Mouse (Mus musculus): Measurements from ENCODE around the gene Maz.

Maz gene

GRCm38 (mm10) chr7:127021563-127022527 is 5.0 kb downstream of the Maz start:
- no peak for DNase-seq (ENCODE audit: low read depth, low spot score)

DNA sequence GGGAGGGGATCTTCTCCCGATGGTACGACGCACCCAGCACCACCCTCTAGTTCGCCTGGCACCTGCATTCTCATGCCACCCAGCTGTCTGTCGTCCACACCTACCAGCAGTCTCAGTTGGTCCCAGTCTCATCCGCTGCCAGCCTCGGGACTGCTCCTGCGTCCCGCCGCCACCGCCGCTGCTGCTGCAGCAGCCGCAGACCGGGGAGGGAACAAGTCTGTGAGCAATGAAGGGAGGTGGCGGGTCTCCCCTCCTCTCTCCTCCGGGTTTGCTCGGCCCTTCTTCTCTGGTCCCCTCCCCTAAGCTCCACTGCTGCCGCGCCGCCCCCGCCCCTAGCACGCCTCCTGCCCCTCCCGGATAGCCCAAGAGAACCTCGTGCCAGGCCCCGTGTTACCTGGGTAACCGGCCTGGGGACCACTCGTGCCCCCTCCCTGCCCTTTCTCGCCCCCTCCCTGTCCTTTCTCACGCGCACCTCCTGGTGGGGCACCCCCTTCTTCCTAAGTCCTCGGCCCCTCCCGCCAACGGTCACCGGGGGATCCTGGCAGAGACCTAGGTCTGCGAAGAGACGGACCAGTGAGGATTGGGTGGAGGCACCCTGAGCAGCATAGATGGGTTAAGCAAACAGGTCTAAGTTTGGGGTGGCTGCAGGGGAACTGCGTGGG is 5.8 kb downstream of the Maz start, which contains the start of the genes Gm42742 and Prrt2:
Gene Gm42742, minus strand, starts transcription at position 197 of the 662 bp plus-strand sequence.
Gene Prrt2, minus strand, starts transcription at position 311 of the 662 bp plus-strand sequence.
- peak; percentile 45 for DNase-seq (ENCODE audit: low read depth, low spot score)

DNA sequence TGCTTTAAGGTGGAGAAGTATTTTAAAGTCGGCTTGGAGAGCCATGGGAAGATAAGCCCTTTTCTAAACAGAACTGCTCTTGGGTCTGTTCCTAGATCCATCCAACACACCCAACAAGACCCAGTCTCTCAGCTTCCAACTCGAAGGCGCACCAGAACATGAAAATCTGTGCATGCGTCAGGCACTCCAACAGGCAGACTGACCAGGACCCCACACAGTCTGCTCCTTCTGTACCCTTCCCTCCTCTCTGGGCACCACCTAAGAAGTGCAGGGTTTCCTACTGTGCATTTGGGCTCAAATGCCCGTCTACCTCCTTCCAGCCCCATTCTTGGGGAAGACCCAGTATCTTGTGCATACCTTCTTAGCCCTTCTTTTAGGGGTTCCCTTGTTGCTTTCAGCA is 6.3 kb downstream of the Maz start:
- DNase-seq (ENCODE audit: low read depth, low spot score), result no peak

DNA sequence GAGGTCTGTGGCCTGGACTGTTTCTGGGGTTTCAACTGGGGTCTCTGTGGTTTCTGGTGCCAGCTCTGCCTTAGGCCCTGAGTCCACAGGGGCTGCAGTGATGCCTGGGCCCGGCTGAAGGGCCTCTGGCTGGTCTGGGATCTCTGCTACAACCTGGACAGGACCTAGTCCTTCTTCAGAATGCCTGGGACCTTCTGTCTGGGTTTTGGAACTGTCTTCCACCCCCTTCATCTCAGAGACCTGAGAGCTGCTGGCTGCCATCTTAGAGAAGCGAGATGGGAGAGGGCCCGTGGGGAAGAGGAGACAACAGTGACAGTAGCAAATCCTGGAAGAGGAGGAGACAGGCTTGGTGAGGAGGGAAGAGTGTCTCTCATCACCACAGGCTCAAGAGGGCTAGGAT is 6.8 kb downstream of the Maz start:
- no peak for DNase-seq (ENCODE audit: low read depth, low spot score)

GRCm38 (mm10) chr7:127019306-127019960 is 7.4 kb downstream of the Maz start:
- no peak for DNase-seq (ENCODE audit: low read depth, low spot score)

- no peak for DNase-seq (ENCODE audit: low read depth, low spot score)
These were observed 8.2 kb downstream of the Maz start for GRCm38 (mm10) chr7:127018416-127019305.

GRCm38 (mm10) chr7:127017950-127018345 is 8.9 kb downstream of the Maz start:
- no peak for DNase-seq (ENCODE audit: low read depth, low spot score)

DNA sequence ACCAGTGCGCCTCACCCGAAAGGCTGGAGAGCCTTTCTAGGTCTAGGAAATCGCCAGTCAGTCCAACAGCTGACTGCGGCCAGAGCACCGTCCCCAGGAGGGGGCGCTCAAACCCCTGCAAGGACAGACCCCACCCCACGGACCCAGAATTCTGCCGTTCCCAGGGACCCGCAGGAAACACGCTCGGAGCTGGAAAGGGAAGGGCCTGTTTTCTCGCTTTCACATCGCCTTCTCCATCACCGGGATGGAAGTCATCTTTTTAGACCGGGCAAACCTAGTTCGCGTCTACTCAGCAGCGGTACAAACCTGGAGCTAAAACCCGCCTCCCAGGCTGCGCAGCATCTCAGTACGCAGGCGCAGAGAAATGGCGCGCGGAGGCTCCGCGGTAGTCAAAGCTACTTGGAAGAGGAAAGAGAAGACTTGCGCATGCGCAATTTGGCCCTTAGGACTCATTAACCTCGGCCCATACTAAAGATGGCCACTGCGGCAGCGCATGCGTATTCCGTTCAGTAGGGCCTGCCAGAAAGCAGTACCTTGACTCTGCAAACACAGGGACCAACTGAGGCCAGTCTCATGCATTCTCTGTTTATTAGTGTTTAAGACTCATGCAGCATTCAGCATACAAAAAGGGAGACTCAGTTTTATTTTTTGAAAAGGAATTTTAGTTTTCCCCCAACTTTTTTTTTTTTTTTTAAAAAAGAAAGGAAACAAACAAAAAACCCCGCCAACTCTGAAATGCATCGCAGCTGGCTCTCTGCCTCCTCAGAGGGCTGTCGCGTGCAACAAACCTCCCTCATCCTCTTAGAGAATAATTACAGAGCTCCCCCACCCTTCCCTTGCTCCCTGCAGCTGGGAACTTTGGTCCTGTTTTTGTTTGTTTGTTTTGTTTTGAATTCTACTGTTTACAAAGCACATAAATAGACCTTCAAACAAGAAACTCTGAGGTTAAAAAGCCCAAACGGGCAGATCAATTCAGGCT is 9.6 kb downstream of the Maz start, which contains the start of gene Pagr1a:
Gene Pagr1a, minus strand, starts transcription at position 382 of the 979 bp plus-strand sequence.
- peak; percentile 100 for DNase-seq (ENCODE audit: low read depth, low spot score)

GRCm38 (mm10) chr7:127016486-127016938 is 10.3 kb downstream of the Maz start:
- DNase-seq (ENCODE audit: low read depth, low spot score), result no peak

DNA sequence TGATC is 10.6 kb downstream of the Maz start, which contains the start of gene Pagr1b:
Gene Pagr1b, minus strand, starts transcription at position 4 of the 5 bp plus-strand sequence.
- no peak for DNase-seq (ENCODE audit: low read depth, low spot score)

DNA sequence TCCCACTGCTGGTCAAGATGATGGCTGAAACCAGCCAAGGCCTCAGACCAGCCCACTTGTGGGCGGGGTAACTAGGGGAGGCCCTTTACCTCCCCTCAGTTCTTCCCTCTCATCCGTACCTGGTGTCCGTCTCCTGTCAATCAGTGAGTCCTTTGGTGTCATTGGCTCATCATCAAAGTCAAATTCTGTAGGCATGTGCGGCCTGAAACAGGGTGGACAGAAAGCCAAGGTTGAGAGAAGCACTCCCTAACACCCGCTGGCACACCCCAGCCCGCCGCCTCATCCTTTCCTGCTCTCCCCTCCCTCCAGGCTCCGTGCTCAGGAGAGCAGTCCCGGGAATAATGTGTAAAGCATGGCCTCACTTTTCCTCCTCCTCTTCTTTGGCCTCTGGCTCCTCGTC is 10.8 kb downstream of the Maz start:
- no peak for DNase-seq (ENCODE audit: low read depth, low spot score)

- DNase-seq (ENCODE audit: low read depth, low spot score), result no peak
These were observed 11.8 kb downstream of the Maz start for GRCm38 (mm10) chr7:127014993-127015392.

DNA sequence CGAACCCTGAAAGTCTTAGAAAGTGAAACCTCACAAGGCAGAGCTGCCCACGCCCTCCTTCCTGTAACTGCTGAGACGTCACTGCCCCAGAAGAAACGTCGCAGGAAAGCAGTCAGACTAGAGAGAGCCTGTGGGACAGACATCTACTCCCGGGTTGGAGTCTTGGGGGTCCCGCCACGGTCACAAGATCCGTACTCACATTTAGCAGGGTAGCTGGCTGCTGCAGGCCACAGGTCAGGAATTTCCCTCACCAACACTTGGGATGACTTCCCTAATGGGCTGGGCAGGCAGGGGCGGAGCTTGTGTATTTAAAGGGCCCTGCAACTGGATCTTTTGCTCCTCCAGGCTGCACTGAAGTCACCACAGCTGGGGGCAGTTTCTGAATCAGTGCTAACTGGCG is 12.5 kb downstream of the Maz start, which contains the start of gene Mvp:
Gene Mvp, minus strand, starts transcription at position 302 of the 400 bp plus-strand sequence.
- DNase-seq (ENCODE audit: low read depth, low spot score), result no peak

DNA sequence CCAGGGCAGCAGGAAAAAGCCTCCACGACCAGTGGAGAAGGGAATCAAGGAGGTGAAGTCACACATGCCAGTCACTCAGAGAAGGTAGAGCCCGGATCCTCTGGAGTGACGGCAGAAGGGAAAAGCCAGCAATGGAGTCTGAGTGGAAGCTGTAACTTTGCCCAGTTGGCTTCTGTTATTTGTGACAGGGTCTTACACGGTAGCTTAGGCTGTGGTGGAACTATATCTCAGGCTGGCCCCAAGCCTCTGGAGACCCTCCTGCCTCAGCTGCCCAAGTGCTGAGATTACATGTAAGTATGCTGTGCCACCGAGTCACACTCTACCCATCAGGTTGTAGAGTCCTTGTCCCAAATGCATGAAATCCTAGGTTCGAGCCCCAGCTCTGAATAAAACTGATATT is 13.5 kb downstream of the Maz start:
- no peak for DNase-seq (ENCODE audit: low read depth, low spot score)

GRCm38 (mm10) chr7:127012845-127013244 is 14.0 kb downstream of the Maz start:
- no peak for DNase-seq (ENCODE audit: low read depth, low spot score)

DNA sequence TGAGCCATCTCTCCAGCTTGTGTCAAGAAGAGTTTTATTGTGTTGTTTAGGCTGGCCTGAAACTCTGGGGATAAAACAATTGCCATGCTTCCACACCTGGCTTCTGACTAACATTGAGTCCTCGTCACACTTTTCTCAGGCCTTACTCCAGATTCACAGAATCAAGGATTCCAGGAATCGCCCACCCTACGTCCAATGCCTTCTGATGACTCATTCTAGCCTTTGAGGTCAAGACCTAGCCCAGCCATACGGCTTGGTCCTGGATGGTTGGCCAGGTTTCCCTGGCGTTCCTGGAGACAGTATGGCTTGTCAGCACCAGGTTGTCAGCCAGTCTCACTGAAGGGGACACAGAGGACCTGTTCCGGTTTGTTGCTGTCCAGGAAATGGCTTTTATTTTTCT is 14.5 kb downstream of the Maz start:
- DNase-seq (ENCODE audit: low read depth, low spot score), result no peak

DNA sequence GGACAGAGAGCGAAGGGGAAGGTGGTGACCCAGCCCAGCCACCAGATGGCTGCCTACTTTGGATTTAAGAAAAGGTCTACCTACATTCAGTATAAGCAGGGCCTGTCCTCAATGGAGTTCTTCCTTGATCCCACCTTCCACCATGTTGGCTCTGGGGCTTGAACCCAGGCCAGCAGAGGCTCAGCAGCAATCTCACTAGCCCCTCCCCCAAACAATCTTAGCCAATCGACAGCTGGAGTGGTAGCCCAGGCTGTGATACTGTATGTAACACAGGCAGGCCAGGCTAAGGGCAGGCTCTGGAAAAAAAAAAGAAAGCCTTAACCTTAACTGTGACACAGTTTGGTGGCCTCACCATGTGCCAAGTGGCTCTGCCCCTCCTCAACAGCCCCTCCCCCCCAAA is 15.1 kb downstream of the Maz start:
- DNase-seq (ENCODE audit: low read depth, low spot score), result no peak

DNA sequence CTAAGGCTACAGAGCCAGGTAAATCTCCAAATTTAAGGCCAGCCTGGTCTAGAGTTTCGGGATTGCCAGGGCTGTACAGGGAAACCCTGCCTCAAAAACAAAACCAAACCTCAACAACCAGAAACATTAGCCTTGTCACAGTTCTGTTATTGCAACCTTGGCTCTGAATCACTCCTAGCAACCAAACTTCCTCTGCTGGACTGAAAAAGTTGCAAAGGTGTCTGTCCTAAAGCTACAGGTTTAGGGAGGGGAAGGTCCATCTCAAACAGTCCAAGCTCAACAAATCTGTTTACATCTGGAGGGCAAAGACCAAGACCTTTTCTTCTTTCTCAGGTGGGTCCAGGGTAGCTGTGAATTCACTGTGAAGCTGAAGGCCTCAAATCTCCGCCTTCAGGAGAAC is 15.8 kb downstream of the Maz start:
- no peak for DNase-seq (ENCODE audit: low read depth, low spot score)

GRCm38 (mm10) chr7:127009307-127010085 is 17.3 kb downstream of the Maz start:
- DNase-seq (ENCODE audit: low read depth, low spot score), result no peak
